Mouse (Mus musculus) E14TG2a.4 (cell line): ENCODE measurements around the gene Rere.

Source experiments
- CTCF ChIP-seq: conservative IDR thresholded peaks from 2 replicates; pipeline ENCODE4 v1.5.1; 2014; ENCODE audit warnings: low read length
- NANOG ChIP-seq: IDR thresholded peaks from 2 replicates; pipeline ENCODE4 v1.6.1; 2014; ENCODE audit warnings: borderline replicate concordance, low read length, mixed read lengths

DNA sequence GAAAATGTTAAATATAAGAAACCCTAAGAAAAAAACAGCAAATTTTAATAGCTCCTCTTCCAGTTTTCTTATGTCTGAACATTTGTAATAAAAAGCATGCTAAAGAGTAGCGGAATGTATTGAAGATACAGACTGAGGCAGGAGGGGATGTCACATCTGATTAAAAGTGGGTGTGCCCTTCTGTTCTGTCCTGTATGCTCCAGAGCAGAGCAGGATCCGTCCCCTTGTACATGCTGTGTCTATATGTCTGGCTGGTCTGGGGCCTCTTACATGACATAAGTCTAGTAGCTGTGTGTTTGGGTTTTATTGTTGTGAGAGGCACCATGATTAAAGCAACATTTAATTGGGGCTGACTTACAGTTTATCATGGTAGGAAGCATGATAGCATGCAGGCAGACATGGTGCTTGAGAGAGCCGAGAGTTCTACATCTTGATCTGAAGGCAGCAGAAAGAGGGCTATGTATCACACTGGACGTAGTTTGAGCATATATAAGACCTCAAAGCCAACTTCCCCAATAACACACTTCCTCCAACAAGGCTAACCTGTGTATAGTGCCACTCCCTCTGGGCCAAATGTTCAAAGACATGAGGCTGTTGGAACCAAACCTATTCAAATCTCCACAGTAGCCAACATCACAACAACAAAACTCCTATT, 189.4 kb downstream of the Rere start:
- TF ChIP-seq CTCF, result no peak
- no peak for TF ChIP-seq NANOG
